Mouse (Mus musculus) ovary, postnatal 36 days (tissue): Measurements from ENCODE around the gene Rrp12.
"Not testable (repeated sequence)": the region's sequence is repeated elsewhere in the genome, so short reads cannot be mapped to it uniquely, and the experiment has no call there.

Experiments used
- DNase-seq: peaks from one replicate; pipeline ENCODE4 v3.0.0; 2022; ENCODE audit warnings: low spot score, mixed read lengths

The Rrp12 gene

DNA sequence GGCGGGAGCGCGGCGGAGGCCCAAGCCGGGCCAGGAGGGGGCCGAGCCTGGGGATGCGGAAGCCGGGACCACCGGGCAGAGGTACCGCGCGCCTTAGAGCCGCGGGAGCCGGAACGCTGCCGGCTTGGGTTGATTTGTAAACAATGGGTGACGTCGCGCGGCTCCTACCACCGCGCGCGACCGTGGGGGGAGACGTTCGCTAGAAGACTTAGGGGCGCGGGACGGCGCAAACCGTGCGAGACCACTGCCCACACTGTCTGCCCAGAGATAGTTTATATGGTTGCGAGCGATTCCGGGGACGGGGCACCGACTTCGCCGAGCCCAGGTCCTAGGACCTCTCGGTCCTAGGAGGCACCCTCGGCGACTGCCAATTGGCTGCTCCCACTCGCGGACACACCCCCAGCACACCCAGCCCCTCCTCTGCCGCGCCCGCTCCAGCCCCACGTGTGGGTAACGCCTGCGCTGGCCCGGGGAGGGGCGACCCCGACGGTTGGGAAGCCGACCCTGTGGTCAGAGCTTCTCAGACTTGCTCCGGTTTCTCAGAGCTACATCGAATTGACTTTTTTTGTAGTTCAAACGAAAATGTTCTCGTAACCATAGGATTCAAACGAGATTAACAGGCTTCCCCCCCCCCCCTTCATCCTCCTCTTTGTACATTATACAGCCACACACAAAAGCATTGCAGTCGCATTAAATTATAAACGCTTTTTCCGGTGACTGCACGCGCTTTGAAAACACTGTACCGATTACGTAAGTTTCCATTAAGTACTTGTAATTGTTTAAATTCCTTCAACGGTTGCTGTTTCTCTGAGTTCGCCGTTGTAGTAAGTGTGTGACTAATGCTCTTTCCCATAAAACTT is 47.8 kb downstream of the Rrp12 start, which contains the start of gene Frat2:
Frat2 (minus strand) TSS at position 141 of the 860 bp plus-strand sequence.
- DNase-seq, result peak; percentile 88

DNA sequence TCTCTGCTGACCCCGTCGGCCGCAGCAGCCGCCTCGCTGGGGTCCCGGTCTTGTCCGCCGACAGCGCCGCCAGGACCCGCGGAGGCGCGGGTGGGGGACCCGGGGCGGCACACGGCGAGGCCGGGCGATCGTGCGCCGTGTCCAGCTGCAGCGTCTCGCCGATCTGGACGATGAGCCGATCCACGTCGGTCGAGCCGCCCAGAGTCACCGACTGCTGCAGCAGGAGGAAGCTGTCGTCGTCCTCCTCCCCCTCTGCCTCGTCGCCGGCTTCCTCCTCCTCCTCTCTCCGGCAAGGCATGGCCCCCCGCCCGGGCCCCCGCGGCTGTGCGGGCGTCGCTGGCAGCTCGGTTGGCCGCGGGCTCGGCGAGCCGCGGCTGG is 48.4 kb downstream of the Rrp12 start:
- DNase-seq, result not testable (repeated sequence)

DNA sequence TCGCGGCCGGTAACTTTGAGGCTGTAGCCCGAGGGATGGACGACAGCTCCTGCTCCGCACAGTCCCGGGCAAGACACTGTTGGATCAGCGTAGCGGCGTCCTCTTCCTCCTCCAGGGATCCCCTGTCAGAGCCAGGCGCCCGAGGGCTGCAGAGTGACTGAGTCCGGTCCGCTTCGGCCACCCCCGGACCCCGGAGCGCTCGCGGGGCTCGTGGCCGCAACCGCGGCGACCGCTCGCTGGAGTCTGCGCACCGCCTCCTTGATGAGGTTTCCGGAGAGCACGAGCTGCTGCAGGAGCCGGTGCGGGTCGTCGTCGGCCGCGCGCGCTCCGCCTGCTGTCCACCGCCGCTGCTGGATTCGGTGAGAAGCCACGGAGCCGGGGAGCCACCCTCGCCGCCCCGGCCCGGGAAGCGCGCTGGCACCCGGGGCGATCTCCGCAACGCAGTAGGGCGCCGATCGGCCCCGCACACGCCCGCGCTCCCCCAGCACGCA is 48.8 kb downstream of the Rrp12 start:
- peak; percentile 47 for DNase-seq

DNA sequence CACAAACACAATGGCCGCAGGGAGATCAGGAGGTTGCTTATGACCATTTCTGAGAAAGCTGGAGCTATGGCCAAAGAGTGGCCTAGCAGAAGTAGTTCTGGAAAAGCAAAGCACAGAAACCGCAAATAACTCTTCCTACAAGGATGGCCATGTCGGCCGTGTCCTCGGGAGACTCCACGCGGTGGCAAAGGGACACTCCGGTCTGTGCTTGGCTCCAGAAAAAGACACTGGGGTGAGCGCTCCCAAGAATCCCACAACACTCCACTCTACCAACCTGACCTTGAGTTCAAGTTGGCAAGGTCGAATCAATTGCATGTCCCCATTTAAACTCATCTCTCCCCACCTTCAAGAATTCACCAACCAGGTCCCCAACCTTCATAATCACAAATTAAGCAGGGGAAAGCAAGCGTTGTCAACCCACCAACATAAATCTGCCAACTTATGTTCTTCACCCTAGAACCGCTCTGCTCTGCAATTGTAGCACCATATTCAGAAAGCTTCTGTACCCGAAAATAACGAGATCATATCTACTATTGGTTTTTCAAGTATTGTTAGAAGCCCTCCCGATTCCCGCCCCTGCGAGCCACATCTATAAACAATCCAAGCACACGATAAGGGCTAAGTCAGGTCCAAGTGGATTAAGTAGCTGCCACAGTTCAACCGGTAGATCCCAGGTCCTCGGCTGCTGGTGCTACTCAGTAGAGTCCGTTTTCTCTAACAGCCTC is 49.4 kb downstream of the Rrp12 start:
- DNase-seq, result no peak

DNA sequence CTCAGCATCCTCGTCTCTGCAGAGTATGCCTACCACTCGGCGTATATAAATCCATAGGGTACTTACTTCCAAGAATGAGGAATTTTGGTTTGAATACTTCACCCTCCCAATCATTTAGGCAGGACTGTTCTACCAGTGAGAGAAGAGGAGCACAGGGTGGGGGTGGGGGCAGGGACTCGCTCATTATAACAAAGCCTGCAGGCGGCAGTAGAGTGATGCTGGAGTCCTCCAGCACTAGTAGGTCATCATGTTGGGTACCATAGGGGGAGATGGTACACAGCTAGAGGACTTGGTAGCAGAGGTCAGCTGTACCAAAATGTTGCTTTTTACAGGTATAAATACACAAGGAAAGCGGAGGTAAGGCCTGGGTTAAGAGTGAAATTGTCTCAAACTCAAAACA is 51.6 kb downstream of the Rrp12 start:
- no peak for DNase-seq

DNA sequence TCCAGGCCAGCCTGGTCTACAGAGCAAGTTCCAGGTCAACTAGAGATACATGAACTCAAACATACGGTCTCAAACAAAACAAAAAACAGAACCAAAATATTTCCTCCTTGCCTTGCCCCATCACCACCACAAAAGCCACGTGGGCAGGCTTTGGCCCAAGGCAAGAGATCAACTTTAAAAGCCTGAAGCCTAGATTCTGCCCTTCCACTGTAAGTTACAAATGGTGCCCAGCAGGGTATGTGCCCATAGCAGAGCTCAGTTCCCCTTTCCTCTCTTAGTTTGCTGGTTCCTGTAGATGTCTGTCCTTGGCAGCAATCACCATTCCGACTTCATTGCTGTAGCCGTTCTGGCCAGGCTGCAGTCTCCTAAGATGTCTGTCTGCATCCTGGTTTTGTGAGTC is 53.3 kb downstream of the Rrp12 start:
- no peak for DNase-seq

DNA sequence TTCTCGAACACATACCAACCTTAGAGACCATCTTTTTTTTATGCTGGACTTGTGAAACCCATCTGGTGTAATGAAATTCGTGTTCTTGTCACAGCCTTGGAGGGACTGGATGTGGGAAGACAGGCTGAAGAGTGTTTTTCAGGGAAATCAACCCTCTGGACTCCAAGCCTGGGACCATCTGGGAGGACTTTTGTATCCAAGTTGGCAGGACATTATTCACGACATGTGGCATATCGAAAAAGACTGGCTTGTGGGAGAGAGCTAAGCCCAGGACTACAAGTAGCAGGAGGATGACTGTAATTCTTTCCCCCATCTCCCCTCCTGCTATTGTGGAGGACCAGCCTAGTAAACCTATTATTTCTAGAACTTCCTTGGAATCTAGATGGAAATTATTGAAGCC is 53.8 kb downstream of the Rrp12 start:
- no peak for DNase-seq

DNA sequence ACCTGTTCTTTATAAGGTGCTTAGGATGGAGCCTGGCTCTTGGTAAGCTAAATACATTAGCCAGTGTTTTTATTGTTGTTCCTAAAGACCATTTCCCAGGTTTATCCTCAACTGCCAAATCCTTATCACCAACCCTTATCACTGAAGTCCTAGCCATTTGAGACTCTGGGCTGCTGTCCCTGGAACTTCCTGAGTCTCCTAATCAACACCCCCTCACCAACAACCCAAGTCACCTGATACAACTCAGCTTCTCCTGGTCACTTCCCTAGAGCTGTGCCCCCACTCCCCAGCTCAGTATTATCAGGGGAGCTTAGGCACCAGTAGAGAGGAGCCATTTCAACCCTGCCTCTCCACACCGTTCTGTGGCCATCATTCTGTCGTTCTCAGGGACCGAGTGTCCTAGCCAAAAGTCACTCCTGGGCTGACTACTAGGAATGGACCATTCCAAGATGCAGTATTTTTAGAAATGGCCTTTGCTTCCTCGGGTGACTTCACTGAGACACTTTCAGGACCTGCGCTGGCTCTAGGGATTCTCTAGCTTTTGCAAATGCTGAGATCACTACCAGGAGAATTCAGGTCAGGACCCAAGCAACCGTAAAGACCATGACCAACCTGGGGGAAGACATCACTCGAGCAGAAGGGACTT is 54.7 kb downstream of the Rrp12 start:
- no peak for DNase-seq

DNA sequence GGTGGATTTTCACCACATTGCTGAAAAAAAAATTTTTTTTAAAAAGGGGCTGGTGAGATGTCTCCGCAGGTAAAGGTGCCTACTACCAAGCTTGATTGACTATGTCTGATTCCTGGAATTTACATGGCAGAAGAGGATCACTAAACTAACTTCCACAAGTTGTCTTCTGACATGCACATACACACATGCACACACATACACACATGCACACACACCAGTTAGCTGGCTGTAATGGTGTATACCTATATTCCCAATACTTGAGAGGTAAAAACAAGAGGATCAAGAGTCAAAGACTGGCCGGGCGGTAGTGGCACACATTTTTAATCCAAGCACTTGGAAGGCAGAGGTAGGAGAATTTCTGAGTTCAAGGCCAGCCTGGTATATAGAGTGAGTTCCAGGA is 56.3 kb downstream of the Rrp12 start:
- no peak for DNase-seq

DNA sequence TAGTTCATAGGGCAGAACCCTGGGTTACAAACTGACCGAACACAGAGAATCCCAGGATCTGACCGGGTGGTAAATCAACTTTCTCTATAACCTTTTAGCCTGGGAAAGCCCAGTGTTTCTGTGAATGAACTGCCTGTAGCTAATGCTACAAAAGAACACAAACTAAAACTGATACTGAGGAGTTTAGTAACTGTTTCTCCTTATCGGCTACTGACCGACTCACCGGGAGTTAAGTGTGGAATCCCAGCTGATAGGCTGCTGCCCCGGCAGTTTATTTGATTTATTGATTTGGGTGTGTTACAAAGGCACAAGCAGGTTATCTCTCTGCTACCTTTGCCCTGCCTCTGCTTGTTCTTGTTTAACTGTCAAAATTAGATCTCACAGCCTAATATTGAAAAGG is 57.2 kb downstream of the Rrp12 start:
- DNase-seq, result no peak

DNA sequence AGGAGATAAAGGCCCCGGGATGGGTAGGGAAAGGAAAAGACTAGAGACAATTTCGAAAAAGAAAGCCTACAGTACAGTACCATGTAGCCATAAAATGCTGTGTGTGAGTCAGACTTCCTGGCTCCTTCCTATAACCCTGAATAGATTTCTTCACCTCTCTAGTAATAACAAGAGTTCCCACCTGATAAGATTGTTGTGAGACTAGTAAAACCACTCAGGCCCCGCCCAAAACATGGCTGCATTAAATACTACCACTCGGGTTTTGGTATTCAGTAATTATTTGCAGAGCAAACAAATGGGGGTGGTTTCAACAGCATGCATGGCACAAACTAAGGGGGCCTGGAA is 58.1 kb downstream of the Rrp12 start:
- no peak for DNase-seq

DNA sequence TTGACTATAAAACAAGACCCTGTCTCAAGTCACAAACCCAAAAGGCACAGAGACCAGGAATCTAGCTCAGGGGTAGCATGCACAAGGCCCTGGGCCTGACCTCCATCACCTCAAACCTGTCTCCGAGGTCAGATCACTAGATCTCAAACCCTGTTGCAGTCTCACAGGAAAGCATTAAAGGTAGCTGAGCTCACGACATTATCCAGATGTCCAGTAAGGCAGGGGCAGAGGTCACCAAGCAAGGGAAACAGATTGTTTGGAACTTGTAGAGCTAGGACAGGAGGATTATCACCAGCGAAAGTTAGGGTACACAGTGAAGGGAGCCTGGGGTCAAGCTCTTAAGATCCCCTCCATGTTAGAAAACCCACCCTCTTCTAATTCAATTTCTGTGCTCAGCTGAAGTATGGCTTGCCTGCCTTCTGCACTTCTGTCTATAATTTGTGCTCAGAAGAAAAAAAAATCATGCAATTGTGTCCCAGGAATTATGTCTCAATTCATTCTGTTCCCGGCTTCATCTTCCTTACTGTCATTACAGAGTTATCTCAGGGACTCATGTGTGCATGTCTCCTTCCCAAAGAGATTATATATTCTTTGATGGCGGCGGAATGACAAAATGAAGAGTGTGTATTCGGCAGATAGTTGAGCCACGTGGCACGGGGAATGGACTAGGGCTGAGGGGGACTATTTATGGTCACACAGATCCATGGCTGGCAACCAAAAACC is 58.6 kb downstream of the Rrp12 start:
- no peak for DNase-seq

DNA sequence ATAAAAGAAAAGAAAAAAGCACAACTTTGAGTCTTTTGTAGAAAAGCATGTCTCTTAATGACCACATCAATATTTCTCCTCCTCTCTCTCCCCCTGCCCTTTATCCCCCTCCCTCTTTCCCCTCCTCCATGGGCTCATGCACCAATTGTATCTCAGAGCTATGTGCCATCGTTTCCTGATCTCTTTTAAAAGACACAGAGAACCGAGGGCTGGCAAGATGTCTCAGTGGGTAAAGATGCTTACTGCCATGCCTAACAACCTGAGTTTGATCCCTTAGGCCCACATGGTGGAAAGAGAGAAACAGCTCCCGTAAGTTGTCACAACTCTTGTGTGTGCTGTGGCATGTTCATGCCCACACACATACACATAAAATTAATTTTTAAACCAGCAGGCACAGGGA is 59.3 kb downstream of the Rrp12 start:
- no peak for DNase-seq

DNA sequence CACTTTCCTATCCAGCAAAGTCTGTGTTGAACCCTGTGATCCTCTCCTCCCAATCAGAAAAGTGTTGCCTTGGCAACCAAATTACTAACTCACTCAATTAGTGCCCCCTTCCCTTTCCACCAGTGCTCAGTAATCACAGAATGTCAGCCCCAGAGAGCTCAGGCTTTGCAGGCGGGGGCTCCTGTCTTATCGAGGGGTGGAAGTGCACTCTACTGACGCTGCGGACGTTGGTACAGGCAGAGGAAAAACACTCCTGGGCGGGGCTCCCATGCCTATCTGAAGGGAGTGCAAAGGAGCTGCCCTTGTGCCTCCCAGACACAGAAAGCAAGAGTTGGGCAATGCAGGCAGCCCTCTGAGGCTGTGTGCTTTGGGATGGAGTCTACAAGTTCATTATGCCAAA is 60.2 kb downstream of the Rrp12 start:
- DNase-seq, result peak; percentile 40

DNA sequence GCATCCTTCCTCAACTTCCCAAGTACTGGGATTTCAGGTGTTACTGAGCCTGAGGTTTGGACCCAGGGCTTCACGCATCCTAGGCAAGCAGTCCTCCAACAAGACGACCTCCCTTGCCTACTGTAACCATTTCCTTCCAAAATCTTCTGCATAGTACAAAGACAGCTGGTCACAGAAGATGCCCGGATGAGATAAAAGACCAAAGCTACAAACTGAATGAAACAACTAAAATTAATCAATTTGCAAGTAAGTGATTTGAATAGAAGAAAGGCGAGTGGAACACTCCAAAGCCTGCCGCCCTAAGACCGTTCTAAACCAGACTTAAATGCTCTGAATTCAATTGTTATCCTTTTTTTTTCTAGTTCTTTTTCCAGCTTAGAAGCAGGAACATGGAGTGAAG is 60.6 kb downstream of the Rrp12 start:
- no peak for DNase-seq

DNA sequence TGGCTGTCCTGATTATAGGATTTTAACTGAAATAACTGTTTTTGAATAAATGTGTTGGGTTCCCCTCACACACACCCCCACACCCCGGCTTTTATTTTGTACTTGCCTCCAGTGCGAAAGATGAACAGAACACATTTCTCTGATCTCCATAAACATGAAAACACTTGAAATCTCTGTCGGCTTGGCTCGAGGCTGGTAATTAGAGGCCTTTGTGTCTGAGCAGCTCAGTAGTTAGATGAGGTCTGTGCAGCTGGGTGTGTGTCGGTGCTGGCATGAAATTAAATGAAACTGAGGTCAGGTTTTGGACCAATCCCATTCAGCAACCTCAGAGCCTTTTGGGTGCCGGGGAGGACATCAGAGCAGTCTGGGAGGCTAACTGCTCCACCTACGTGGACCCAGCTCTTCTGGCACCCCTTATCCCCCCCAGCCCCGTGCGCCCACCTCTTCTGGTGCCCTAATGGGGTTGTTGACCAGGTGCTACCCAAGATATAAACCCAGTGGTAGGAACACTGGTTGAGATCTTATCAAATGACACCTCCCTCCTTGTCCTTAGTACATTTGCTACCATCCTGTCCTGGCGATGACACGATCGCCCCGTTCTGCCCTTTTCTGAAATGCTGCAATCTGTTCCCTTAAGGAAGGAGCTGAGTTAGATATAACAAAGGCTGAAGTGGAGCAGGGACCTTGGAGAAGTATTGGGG is 63.3 kb downstream of the Rrp12 start:
- DNase-seq, result no peak

DNA sequence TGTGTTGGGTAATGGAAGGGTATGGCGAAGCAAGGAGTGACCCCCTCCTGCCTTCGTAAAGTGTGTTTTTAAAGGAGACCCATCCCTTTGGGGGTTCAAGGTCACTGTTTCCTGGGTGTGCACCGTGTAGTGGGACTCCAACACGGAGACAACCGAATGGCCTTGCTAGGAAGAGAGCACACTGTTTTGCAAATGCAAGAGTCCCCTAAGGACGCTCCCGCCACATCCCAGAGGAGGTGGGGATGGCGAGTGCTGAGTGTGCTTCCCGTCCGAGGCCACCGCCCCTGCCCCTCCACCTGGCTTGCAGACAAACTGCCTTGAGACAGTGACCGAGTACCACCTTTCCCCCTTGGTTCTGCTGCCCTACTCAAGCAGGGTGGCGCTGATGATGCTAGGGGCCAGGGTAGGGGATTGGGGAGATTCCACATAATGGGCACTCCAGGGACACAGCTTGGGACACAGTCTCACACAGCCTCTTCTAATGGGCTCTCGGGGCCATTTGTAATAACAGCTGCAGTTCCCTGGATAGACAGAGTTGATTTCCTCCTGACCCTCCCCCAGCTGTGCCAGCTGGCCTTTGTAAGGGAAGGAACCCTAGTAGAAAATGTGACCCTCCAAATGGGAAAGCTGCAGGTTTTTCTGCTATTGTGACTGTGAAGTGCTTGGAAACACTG is 64.1 kb downstream of the Rrp12 start:
- DNase-seq, result peak; percentile 10

DNA sequence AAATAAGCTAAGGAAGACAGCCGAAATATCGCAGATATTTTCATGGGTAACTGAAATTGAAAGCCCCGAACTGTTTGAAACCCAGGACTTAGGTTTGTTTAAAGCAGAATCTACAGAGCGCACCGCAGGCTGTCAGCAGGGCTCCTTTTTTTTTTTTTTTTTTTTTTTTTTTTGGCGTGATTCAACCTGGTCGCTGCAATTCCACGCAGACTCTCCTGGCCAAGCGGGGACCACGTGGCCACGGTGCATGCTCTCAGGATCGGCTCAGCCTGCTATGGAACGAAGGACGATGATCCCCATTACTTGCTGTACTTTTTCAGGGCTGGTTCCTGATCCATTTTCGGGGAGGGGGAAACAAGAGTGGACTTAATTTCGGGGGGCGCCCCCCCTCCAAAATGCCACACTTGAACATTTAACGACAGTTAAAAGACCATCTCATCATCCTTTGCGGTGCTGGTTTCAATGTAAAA is 64.8 kb downstream of the Rrp12 start:
- DNase-seq, result peak; percentile 17

DNA sequence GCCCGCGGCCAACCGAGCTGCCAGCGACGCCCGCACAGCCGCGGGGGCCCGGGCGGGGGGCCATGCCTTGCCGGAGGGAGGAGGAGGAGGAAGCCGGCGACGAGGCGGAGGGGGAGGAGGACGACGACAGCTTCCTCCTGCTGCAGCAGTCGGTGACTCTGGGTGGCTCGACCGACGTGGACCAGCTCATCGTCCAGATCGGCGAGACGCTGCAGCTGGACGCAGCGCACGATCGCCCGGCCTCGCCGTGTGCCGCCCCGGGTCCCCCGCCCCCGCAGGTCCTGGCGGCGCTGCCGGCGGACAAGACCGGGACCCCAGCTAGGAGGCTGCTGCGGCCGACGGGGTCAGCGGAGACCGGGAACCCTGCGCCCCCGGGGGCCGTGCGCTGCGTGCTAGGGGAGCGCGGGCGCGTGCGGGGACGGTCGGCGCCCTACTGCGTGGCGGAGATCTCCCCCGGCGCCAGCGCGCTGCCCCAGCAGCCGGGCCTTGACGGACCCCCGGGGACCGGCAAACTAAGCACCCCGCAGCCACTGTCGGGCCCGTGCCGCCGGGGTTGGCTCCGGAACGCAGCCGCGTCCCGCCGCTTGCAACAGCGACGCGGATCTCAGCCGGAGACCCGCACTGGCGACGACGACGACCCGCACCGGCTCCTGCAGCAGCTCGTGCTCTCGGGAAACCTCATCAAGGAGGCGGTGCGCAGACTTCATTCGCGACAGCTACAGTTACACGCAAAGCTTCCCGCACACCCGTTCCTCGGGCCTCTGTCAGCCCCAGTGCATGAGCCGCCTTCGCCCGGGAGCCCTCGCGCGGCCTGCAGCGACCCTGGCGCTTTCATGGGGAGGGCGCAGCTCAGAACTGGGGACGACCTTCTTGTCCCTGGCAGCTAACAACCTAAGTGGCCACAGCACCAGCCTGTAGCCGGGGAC is 65.6 kb downstream of the Rrp12 start:
- DNase-seq, result peak; percentile 51
